Mouse (Mus musculus): ENCODE results near the gene Ifna13. TPM values are rescaled to one million over a fixed set of nuclear protein-coding genes. Genes with fewer than 3 reads are reported as not detected.
A peak's percentile ranks its signal among the peaks of the same experiment; 100 is the strongest.

Gene Ifna13
- not detected for total RNA-seq (2021)

GRCm38 (mm10) chr4:88644359-88644758, at the start of gene Ifna13:
Ifna13 (minus strand) TSS chr4:88644459.
- no peak for DNase-seq (ENCODE audit: low spot score in 2 of 2)
- intact Hi-C loops (cut with DNase I): no loop called here

GRCm38 (mm10) chr4:88693392-88693791, 49.1 kb upstream of the Ifna13 start:
- no peak for DNase-seq (ENCODE audit: low spot score in 2 of 2)
- intact Hi-C loops (cut with DNase I): no loop called here

- DNase-seq (ENCODE audit: low spot score in 2 of 2): no peak
- intact Hi-C loops (cut with DNase I): no loop called here
Observed at GRCm38 (mm10) chr4:88692537-88692936, 48.3 kb upstream of the Ifna13 start.

- no peak for DNase-seq (ENCODE audit: low spot score in 2 of 2)
- intact Hi-C loops (cut with DNase I): no loop called here
Observed at GRCm38 (mm10) chr4:88691259-88691658, 47.0 kb upstream of the Ifna13 start, which contains the start of gene Ifnab. Ifnab (minus strand) TSS chr4:88691359.

GRCm38 (mm10) chr4:88683812-88684211, 39.6 kb upstream of the Ifna13 start, which contains the start of gene Ifna2:
Ifna2 (minus strand) TSS chr4:88683912.
- DNase-seq (ENCODE audit: low spot score in 2 of 2): no peak
- intact Hi-C loops (cut with DNase I): no loop called here

GRCm38 (mm10) chr4:88681353-88681752, 37.1 kb upstream of the Ifna13 start:
- intact Hi-C loops (cut with DNase I): no loop called here
- no peak for DNase-seq (ENCODE audit: low spot score in 2 of 2)

GRCm38 (mm10) chr4:88680362-88680761, 36.1 kb upstream of the Ifna13 start:
- peak; percentile 11 to 19 for DNase-seq (ENCODE audit: low spot score in 2 of 2)
- intact Hi-C loops (cut with DNase I): no loop called here

GRCm38 (mm10) chr4:88676824-88677223, 32.6 kb upstream of the Ifna13 start, which contains the start of gene Ifna16:
Ifna16 (minus strand) TSS chr4:88676924.
- intact Hi-C loops (cut with DNase I): no loop called here
- no peak for DNase-seq (ENCODE audit: low spot score in 2 of 2)

- intact Hi-C loops (cut with DNase I): no loop called here
- no peak for DNase-seq (ENCODE audit: low spot score in 2 of 2)
Observed at GRCm38 (mm10) chr4:88655461-88655860, 11.2 kb upstream of the Ifna13 start.

- no peak for DNase-seq (ENCODE audit: low spot score in 2 of 2)
- intact Hi-C loops (cut with DNase I): no loop called here
Observed at GRCm38 (mm10) chr4:88653644-88654043, 9.4 kb upstream of the Ifna13 start.

- DNase-seq (ENCODE audit: low spot score in 2 of 2): no peak
- intact Hi-C loops (cut with DNase I): no loop called here
Observed at GRCm38 (mm10) chr4:88642526-88642925, 1.7 kb downstream of the Ifna13 start.

GRCm38 (mm10) chr4:88641077-88641831, 3.0 kb downstream of the Ifna13 start:
- peak; percentile 88 to 90 for DNase-seq (ENCODE audit: low spot score in 2 of 2)
- intact Hi-C loops (cut with DNase I): no loop called here

- intact Hi-C loops (cut with DNase I): no loop called here
- DNase-seq (ENCODE audit: low spot score in 2 of 2): peak in 1 of 2 experiments; percentile 1
Observed at GRCm38 (mm10) chr4:88640704-88641076, 3.6 kb downstream of the Ifna13 start.

GRCm38 (mm10) chr4:88634311-88634710, 9.9 kb downstream of the Ifna13 start, which contains the start of gene C87499:
C87499 (minus strand) TSS chr4:88634411.
- intact Hi-C loops (cut with DNase I): no loop called here
- DNase-seq (ENCODE audit: low spot score in 2 of 2): no peak

- DNase-seq (ENCODE audit: low spot score in 2 of 2): no peak
- intact Hi-C loops (cut with DNase I): no loop called here
Observed at GRCm38 (mm10) chr4:88603276-88603675, 41.0 kb downstream of the Ifna13 start, which contains the start of gene Ifna12. Ifna12 (minus strand) TSS chr4:88603376.

Other genes starting within 250 kb of the Ifna13 start
- 1 to 10 TPM; 1.1 to 2.0 TPM for gene Hacd4, start 205.5 kb downstream of the Ifna13 start, total RNA-seq (2021)
- not detected for gene Ifnb1, start 121.7 kb downstream of the Ifna13 start, total RNA-seq (2021)
- not detected for gene Ifna15, start 86.2 kb downstream of the Ifna13 start, total RNA-seq (2021)
- gene Ifna14, start 72.7 kb downstream of the Ifna13 start, total RNA-seq (2021): not detected
- not detected for gene Ifna9, start 52.1 kb downstream of the Ifna13 start, total RNA-seq (2021)
- not detected for gene Ifna12, start 41.1 kb downstream of the Ifna13 start, total RNA-seq (2021)
- gene C87499, start 10.0 kb downstream of the Ifna13 start, total RNA-seq (2021): not detected
- not detected for gene Ifna16, start 32.5 kb upstream of the Ifna13 start, total RNA-seq (2021)
- gene Ifna2, start 39.5 kb upstream of the Ifna13 start, total RNA-seq (2021): not detected
- not detected for gene Ifnab, start 46.9 kb upstream of the Ifna13 start, total RNA-seq (2021)
- gene Gm26566, start 77.3 kb upstream of the Ifna13 start, total RNA-seq (2021): 1 to 10 TPM; 1.2 to 1.4 TPM
- 100 to 1,000 TPM; 104 to 108 TPM for gene Klhl9, start 78.0 kb upstream of the Ifna13 start, total RNA-seq (2021)
- gene Gm13271, start 110.4 kb upstream of the Ifna13 start, total RNA-seq (2021): not detected
- gene Gm13283, start 115.7 kb upstream of the Ifna13 start, total RNA-seq (2021): not detected
- gene Gm13290, start 129.4 kb upstream of the Ifna13 start, total RNA-seq (2021): not detected
- not detected for gene Gm13289, start 132.5 kb upstream of the Ifna13 start, total RNA-seq (2021)
- not detected for gene Gm13272, start 135.4 kb upstream of the Ifna13 start, total RNA-seq (2021)
- not detected for gene Ifnz, start 137.7 kb upstream of the Ifna13 start, total RNA-seq (2021)
- not detected for gene Gm13276, start 141.2 kb upstream of the Ifna13 start, total RNA-seq (2021)
- not detected for gene Gm13277, start 144.2 kb upstream of the Ifna13 start, total RNA-seq (2021)
- gene Gm13278, start 147.1 kb upstream of the Ifna13 start, total RNA-seq (2021): not detected
- not detected for gene Gm13275, start 150.0 kb upstream of the Ifna13 start, total RNA-seq (2021)
- not detected for gene Gm13279, start 152.9 kb upstream of the Ifna13 start, total RNA-seq (2021)
- not detected for gene Gm13285, start 155.2 kb upstream of the Ifna13 start, total RNA-seq (2021)
- gene Gm13287, start 158.8 kb upstream of the Ifna13 start, total RNA-seq (2021): not detected
- not detected for gene Gm13288, start 161.1 kb upstream of the Ifna13 start, total RNA-seq (2021)
- gene Ifna7, start 171.8 kb upstream of the Ifna13 start, total RNA-seq (2021): not detected
- not detected for gene Ifna11, start 175.5 kb upstream of the Ifna13 start, total RNA-seq (2021)
- gene Ifna6, start 183.0 kb upstream of the Ifna13 start, total RNA-seq (2021): not detected
- gene Ifna5, start 191.1 kb upstream of the Ifna13 start, total RNA-seq (2021): not detected
- not detected for gene Ifna4, start 197.4 kb upstream of the Ifna13 start, total RNA-seq (2021)
- gene Ifna1, start 205.6 kb upstream of the Ifna13 start, total RNA-seq (2021): not detected
- gene Ifne, start 235.7 kb upstream of the Ifna13 start, total RNA-seq (2021): not detected

Data from left cerebral cortex, postnatal 25 days (tissue).